Mouse (Mus musculus) kidney, adult 9 months (tissue): ENCODE data around the gene Phc3.

ENCODE experiments used
- DNase-seq: peaks from one replicate; pipeline ENCODE4 v3.0.0; 2022

Phc3 gene

DNA sequence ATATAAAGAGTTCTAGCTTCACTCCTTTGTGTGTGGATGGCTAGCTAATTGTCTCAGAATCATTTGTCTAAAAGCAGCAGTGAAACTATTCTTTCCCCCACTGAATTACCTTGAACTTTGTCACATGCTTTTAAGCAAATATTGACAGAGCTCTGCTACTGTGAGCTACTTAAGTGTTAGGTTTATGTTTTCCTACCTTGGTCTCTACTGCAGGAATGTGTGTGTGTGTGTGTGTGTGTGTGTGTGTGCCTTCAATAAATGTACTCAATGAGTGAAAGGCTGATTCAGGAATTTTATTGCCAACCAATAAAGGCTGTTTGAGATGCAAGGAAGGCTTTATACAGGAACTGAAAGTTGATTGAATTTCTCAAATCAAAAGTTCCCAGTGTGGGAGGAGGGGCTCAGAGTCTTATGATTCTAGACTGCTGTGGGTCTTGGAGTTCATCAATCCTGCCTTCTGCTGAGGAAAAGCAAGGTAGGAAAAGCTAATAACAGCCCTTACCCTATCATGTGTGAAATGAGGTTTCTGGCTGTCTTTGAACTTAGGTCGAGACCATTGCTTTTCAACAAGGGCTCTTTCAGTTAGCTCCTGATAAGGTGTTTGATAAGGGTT, 7.9 kb upstream of the Phc3 start:
- DNase-seq, result peak; percentile 62

DNA sequence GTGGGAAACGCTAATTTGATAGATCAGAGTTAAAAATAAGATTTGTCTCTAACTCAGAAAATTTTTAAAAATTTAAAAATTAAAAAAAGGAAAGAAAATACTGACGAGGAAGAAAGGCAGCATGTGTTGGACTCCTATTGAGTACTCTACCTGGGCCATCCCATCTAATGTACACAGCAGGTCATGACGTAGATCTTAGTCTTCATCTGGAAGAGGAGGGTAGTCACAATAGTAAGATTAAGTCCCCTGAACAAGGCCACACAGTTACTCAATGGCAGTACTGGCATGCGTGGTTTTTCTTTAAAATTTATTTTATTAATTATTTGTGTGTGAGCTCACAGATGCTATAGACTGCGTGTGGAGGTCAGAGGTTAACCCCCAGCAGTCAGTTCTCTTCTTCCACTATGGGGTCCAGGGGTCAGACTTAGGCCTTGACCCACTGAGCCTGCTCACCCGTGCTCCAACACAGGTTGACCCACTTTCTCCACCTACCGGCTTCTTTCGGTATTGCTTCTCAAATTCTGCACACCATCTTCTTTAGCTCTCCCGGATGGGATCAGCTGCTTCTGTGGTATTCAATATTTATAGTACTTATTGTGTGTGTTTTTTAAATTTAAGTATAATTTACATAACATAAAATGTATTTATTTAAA, 6.0 kb upstream of the Phc3 start:
- DNase-seq, result peak; percentile 86

- DNase-seq, result peak; percentile 50
These were observed 603 bp downstream of the Phc3 start for GRCm38 (mm10) chr3:30968531-30969092.

GRCm38 (mm10) chr3:30965644-30966043, 3.6 kb downstream of the Phc3 start:
- DNase-seq, result no peak

DNA sequence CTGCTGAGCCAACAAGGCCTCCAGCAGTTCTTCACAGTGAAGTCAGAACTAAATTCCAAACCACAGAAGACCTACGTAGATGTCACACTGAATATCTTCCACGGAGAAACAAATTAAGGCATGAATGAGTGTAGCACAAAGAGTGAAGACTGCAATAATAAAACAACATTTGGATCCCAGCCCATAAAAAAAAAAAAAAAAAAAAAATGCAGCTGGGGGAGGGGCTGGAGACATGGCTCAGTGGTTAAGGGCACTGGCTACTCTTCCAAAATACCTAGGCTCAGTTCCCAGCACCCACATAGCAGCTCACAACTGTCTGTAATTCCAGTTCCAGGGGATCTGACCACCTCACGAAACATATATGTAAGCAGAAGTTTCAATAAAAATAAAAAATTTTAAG, 5.0 kb downstream of the Phc3 start:
- no peak for DNase-seq

- DNase-seq, result no peak
These were observed 6.1 kb downstream of the Phc3 start for GRCm38 (mm10) chr3:30963100-30963499.

DNA sequence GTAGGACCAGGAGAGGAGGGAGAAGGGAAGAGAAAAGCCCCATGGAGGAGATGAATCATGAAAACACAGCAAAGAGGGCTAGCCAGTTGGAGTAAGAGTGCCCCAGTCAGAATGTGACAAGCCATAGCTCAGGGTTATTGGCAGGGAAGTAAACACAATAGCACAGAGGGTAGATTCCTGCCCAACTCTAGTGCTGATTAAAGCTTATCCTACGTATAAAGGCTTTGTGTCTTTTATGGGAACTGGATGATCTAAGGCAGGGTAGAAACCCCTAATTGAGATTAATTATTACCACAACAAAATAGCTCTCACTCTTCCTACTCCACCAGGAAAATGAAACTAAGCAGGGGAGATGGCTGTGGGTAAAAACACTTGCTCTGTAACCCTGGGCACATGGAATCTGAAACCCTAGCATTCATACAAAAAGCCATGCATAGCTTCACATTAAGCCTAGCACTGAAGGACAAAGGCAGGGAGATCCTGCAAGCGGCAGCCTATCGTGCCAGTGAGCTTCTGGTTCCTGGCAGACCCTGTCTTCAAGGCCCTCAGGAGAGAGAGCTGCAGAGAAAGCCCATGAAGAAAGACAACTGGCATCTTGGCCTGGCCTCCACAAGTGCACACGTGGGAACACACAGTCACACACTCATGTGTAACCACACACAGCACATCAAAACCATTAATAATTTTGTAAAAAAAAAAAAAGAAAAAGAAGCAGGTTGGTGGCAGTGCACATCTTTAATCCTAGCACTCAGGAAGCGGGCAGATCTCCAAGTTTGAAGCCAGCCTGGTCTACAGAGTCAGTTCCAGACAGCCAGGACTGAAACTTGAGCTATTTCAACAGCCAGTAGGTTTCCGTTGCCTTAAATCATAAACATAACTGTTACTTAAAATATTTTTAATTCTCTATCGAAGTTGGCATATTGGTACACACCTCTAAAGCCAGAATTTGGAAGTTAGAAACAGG, 9.1 kb downstream of the Phc3 start:
- DNase-seq, result no peak

DNA sequence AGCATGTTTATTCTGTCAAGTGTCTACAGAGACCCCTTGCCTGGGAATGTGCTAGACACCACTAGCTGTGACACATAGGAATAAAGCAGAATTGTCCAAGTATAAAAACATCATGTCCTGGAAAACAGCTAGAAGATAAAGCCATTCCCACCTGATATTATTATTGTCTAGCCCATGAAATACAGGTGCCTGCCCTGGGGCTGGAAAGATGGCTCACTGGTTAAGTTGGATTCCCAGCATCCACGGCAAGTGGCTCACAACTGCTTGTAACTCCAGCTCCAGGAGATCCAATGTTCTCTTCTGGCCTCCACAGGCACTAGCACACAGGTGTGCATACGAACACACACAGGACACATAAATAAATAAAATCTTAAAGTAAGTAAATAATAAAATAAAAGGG, 10.5 kb downstream of the Phc3 start:
- DNase-seq, result no peak

- no peak for DNase-seq
These were observed 12.9 kb downstream of the Phc3 start for GRCm38 (mm10) chr3:30956327-30956726.

- no peak for DNase-seq
These were observed 16.7 kb downstream of the Phc3 start for GRCm38 (mm10) chr3:30952273-30953070.

- peak; percentile 50 for DNase-seq
These were observed 17.6 kb downstream of the Phc3 start for GRCm38 (mm10) chr3:30951652-30952051.

- DNase-seq, result no peak
These were observed 34.8 kb downstream of the Phc3 start for GRCm38 (mm10) chr3:30934384-30934783.

- peak; percentile 11 for DNase-seq
These were observed 39.4 kb downstream of the Phc3 start for GRCm38 (mm10) chr3:30929828-30930227.

GRCm38 (mm10) chr3:30927664-30928063, 41.6 kb downstream of the Phc3 start:
- DNase-seq, result no peak

GRCm38 (mm10) chr3:30917160-30917559, 52.1 kb downstream of the Phc3 start:
- no peak for DNase-seq

- DNase-seq, result no peak
These were observed 64.6 kb downstream of the Phc3 start for GRCm38 (mm10) chr3:30904658-30905057.

DNA sequence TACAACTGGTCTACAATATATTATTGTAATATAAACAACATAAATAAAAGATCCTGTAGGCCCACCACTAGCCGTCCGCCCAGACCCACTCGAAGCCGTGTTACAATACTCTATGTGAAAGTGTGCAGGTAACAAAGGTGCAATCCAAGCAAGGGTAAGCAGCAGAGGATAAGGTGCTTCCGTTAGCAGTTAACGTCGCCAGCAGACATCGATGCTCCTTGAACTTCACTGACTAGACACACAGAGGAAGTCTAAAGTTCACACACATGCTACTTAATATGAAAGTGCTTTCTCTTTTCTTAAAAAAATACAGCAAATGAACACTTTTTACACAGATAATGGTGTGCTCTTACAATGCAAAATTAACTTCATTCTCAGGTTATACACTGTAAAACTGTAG, 69.8 kb downstream of the Phc3 start:
- DNase-seq, result peak; percentile 59

DNA sequence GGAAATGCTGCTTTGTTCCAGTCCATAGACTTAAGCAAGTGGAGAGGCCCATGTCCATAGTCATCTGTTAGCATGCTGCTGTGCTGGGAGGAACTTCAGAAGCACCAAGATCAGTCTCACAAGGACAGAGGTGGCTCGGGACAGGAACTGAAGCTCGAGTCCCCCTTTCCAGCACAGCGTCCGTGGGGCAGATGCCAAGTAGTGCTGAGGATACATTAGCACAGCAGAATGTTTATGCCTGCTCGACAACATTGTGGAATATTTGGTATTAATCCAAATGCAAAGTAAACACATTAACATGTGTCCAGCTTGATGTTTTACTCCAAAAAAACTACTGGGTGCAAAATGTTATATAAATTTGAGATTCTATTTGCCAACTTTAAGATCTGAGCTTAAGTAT, 72.5 kb downstream of the Phc3 start:
- DNase-seq, result no peak

DNA sequence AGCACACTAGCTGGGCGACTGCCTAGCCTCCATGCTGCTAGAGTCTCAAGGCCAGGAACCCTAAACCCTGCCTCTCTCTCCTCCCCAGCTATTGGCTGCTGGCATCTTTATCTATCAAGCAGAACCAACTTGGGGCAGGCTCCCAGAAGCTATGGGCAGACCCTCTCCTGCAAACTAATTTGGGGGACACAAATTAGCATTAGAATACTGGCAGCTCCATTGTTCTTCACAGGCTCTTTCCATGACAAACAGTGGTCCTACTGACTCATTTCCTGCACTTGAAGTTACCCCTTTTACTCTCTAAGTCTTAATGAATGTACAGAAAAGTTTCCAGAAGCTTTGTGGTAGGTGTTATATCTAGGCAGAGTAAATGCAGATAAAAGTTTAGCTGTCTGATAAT, 80.2 kb downstream of the Phc3 start:
- no peak for DNase-seq

DNA sequence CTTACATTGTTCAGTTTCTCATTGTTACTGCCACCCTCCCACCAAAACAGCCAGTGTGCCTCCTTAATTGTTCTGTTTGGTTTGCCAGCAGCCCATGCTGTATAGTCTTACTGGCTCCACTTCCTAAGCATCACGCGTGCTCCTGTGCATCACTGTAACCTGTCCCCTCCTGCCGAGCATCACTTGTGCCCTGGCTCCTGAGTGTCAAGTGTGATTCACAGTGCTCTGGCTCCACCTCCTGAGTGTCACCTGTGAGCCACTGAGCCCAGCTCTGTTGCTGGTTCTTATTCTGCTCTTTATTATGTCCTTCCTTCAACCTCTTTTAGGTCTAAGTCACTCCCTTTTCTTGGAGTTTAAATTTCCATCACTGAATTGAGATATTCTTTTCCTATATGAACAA, 81.8 kb downstream of the Phc3 start:
- DNase-seq, result no peak

DNA sequence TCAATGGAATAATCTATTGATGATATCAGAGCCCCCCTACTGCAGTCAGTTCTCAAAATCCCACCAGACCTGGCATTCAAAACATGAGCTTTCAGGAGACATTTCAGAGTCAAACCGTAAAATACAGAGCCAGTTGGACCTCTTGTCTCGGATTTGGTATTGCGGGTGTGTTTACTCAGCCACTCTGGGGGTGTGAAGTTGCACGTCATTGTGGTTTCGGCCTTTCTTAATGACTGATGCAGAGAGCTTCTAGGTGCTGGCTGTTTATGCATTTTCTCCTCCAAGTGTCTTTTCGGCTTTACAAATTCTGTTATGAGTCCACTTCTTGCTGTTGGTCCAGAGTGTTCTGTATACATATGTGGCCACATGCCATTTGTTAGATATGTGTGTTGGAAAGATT, 92.5 kb downstream of the Phc3 start:
- no peak for DNase-seq

- DNase-seq, result no peak
These were observed 99.2 kb downstream of the Phc3 start for GRCm38 (mm10) chr3:30869995-30870394.

- no peak for DNase-seq
These were observed 100.6 kb downstream of the Phc3 start for GRCm38 (mm10) chr3:30868625-30869024.
